Mouse (Mus musculus) embryonic fibroblast, embryonic 13.5 days (primary cell): ENCODE measurements around the gene Evi5l.

ENCODE experiments used
- CTCF ChIP-seq: IDR thresholded peaks from 2 replicates; pipeline ENCODE4 v1.5.1; 2011; ENCODE audit warnings: mild to moderate bottlenecking, control low read depth, low read length, moderate library complexity, borderline replicate concordance; ENCODE audit not compliant: insufficient read depth
- POLR2A ChIP-seq: IDR thresholded peaks from 2 replicates; pipeline ENCODE4 v1.6.1; 2011; ENCODE audit warnings: low read depth, mild to moderate bottlenecking, control low read depth, low read length, moderate library complexity

DNA sequence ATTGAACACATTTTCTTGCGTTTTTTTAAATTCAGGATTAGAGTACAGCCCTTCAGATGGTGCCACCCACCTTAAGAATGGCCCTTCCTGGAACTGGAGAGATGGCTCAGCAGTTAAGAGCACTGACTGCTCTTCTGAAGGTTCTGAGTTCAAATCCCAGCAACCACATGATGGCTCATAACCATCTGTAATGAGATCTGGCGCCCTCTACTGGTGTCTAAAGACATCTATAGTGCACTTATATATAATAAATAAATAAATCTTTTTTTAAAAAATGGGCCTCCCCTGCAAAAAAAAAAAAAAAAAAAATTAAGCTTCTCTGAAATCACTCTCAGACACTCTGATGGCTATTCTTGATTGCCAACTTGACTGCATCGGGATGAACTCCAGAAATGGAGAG, 24.6 kb upstream of the Evi5l start:
- TF ChIP-seq POLR2A (no peak), CTCF (no peak)
